Mouse (Mus musculus): ENCODE data around the gene Slc39a1.
"Not testable (repeated sequence)": the region's sequence is repeated elsewhere in the genome, so short reads cannot be mapped to it uniquely, and the experiment has no call there.

Slc39a1 gene

GRCm38 (mm10) chr3:90266901-90267775 is 19.2 kb downstream of the Slc39a1 start:
- no peak for DNase-seq

GRCm38 (mm10) chr3:90268190-90268589 is 20.2 kb downstream of the Slc39a1 start:
- no peak for DNase-seq

- DNase-seq = no peak
Observed at GRCm38 (mm10) chr3:90268971-90269370, 21.0 kb downstream of the Slc39a1 start.

- DNase-seq = no peak
Observed at GRCm38 (mm10) chr3:90270784-90271183, 22.8 kb downstream of the Slc39a1 start.

GRCm38 (mm10) chr3:90272170-90272569 is 24.2 kb downstream of the Slc39a1 start:
- no peak for DNase-seq

- DNase-seq = no peak
Observed at GRCm38 (mm10) chr3:90273855-90274254, 25.9 kb downstream of the Slc39a1 start.

- no peak for DNase-seq
Observed at GRCm38 (mm10) chr3:90275286-90275685, 27.3 kb downstream of the Slc39a1 start.

GRCm38 (mm10) chr3:90276858-90277257 is 28.9 kb downstream of the Slc39a1 start:
- no peak for DNase-seq

GRCm38 (mm10) chr3:90277793-90278192 is 29.8 kb downstream of the Slc39a1 start:
- DNase-seq = no peak

- no peak for DNase-seq
Observed at GRCm38 (mm10) chr3:90278211-90278610, 30.2 kb downstream of the Slc39a1 start.

- DNase-seq = no peak
Observed at GRCm38 (mm10) chr3:90279216-90279615, 31.2 kb downstream of the Slc39a1 start.

GRCm38 (mm10) chr3:90279743-90280142 is 31.8 kb downstream of the Slc39a1 start:
- DNase-seq = peak; percentile 51

GRCm38 (mm10) chr3:90280708-90281107 is 32.7 kb downstream of the Slc39a1 start:
- no peak for DNase-seq

GRCm38 (mm10) chr3:90284150-90284549 is 36.2 kb downstream of the Slc39a1 start:
- no peak for DNase-seq

- not testable (repeated sequence) for DNase-seq
Observed at GRCm38 (mm10) chr3:90289403-90289802, 41.4 kb downstream of the Slc39a1 start.

- no peak for DNase-seq
Observed at GRCm38 (mm10) chr3:90290602-90291001, 42.6 kb downstream of the Slc39a1 start.

GRCm38 (mm10) chr3:90291982-90292344 is 44.0 kb downstream of the Slc39a1 start:
- no peak for DNase-seq

GRCm38 (mm10) chr3:90292345-90293275 is 44.6 kb downstream of the Slc39a1 start, which contains the start of gene Gatad2b:
TSS of gene Gatad2b (plus strand) at chr3:90293178.
- peak; percentile 100 for DNase-seq

GRCm38 (mm10) chr3:90293352-90294063 is 45.5 kb downstream of the Slc39a1 start:
- DNase-seq = peak; percentile 74

GRCm38 (mm10) chr3:90294064-90294440 is 46.1 kb downstream of the Slc39a1 start:
- DNase-seq = no peak

- DNase-seq = no peak
Observed at GRCm38 (mm10) chr3:90294651-90295050, 46.7 kb downstream of the Slc39a1 start.

Measured in lung, postnatal 36 days (tissue).